Mouse (Mus musculus) lung, embryonic 14.5 days (tissue): ENCODE data around the gene N4bp2. TPM values are rescaled to one million over a fixed set of nuclear protein-coding genes. Genes with fewer than 3 reads are reported as not detected.
A peak's percentile ranks its signal among the peaks of the same experiment; 100 is the strongest.

Source experiments
- ATAC-seq: fragments of 200-750 bp; cut with Nextera tagmentation; 2 replicates; pipeline ENCODE4 v1.8.0; 2017; ENCODE audit warnings: mild to moderate bottlenecking, moderate TSS enrichment, moderate library complexity; ENCODE audit not compliant: insufficient read depth
- DNase-seq: peaks from one replicate; pipeline ENCODE4 v3.0.0-alpha.2; 2015
- H3K27ac ChIP-seq: fragments of 300-500 bp; sonication (generic); 2 replicates; pipeline ENCODE4 v1.5.1; 2014; ENCODE audit warnings: low read depth, mild to moderate bottlenecking, moderate library complexity
- H3K27me3 ChIP-seq: fragments of 300-500 bp; sonication (generic); 2 replicates; pipeline ENCODE4 v1.6.1; 2014; ENCODE audit warnings: low read length, control low read depth; ENCODE audit not compliant: insufficient read depth
- H3K36me3 ChIP-seq: fragments of 300-500 bp; sonication (generic); 2 replicates; pipeline ENCODE4 v1.6.1; 2014; ENCODE audit warnings: control low read depth; ENCODE audit not compliant: insufficient read depth
- H3K4me1 ChIP-seq: fragments of 300-500 bp; sonication (generic); 2 replicates; pipeline ENCODE4 v1.6.1; 2014; ENCODE audit warnings: antibody characterized with exemption, control low read depth; ENCODE audit not compliant: insufficient read depth
- H3K4me2 ChIP-seq: fragments of 300-500 bp; sonication (generic); 2 replicates; pipeline ENCODE4 v1.6.1; 2014; ENCODE audit warnings: mild to moderate bottlenecking
- H3K4me3 ChIP-seq: fragments of 300-500 bp; sonication (generic); 2 replicates; pipeline ENCODE4 v1.5.1; 2014; ENCODE audit warnings: low read depth, low read length
- H3K9ac ChIP-seq: fragments of 300-500 bp; sonication (generic); 2 replicates; pipeline ENCODE4 v1.6.1; 2014
- H3K9me3 ChIP-seq: fragments of 300-500 bp; sonication (generic); 2 replicates; pipeline ENCODE4 v1.6.1; 2016; ENCODE audit warnings: low read depth, low read length, control low read depth
- CTCF ChIP-seq: IDR thresholded peaks from 2 replicates; pipeline ENCODE4 v1.5.1; 2016; ENCODE audit warnings: antibody characterized with exemption, low read depth
- WGBS: fragments of 180-500 bp; shearing (Covaris S2); extraction: QIAGEN DNeasy Blood & Tissue Kit; methylation state at CpG from one replicate; pipeline ENCODE4 v1.1.7; 2014; 5-methylcytosine and 5-hydroxymethylcytosine counted together
- polyA plus RNA-seq: library from polyadenylated mRNA; unstranded; fragments of >200 nt; fragmentation: Nextera tagmentation; extraction: Ambion mirVana; gene quantifications from 2 replicates; pipeline ENCODE4 v1.2.1, GENCODE M21; 2014

Gene N4bp2
- polyA plus RNA-seq, 1 experiment from 2014 or later: 33.2 TPM

DNA sequence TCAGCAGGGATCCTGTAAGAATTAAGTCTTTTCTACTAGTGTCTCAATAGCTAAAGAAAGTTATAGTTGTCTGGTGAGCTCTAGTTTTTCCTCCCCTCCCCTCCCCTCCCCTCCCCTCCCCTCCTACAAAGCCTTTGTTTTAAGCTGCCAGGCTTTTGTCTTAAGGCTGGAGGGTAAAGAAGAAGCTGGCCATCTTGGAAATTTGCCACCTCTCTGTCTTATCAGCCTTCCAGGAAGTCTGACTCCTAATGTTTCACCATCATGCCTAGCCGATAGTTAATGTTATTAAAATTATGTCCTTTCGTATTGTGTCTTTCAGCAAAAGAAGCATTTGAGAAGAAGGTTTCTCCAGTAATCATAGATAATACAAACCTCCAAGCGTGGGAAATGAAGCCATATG is 30.9 kb downstream of the N4bp2 start:
- Histone ChIP-seq H3K27ac (no peak overlapping the region), H3K4me2 (no peak overlapping the region), H3K9ac (no peak overlapping the region), H3K27me3 (no peaks in the 10 kb centered on the region), H3K4me1 (no peaks in the 10 kb centered on the region), H3K4me3 (no peak overlapping the region), H3K36me3 (peaks cover 51% of the 10 kb centered on the region), H3K9me3 (no peaks in the 10 kb centered on the region)
- ATAC-seq (no peak), DNase-seq (peak; percentile 62)
- WGBS: 50% methylated on average over 3 of the region's 3 CpGs
- no peak for TF ChIP-seq CTCF

DNA sequence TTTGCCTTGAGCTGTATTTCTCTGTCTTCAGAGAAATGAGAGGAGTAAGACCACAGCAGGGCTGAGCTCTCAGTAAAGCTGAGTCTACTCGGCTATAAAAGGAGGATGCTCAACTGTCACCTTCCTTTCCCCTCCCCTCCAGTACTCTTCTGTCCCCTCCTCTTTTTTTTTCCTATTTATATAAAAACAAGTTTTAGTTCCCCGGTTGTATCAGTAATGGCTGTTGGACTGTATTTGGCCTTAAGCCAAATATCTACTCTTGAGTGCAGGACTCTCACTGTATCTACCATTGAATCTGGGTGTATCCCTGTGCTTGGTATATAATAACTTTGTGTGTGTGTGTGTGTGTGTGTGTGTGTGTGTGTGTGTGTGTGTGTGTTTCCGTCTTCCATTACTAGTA is 31.4 kb downstream of the N4bp2 start:
- Histone ChIP-seq H3K9ac (no peak overlapping the region), H3K27me3 (no peaks in the 10 kb centered on the region), H3K36me3 (peaks cover 51% of the 10 kb centered on the region), H3K4me1 (no peaks in the 10 kb centered on the region), H3K4me3 (no peak overlapping the region), H3K9me3 (no peaks in the 10 kb centered on the region), H3K27ac (no peak overlapping the region), H3K4me2 (no peak overlapping the region)
- TF ChIP-seq CTCF: no peak
- peak; percentile 19 for DNase-seq
- WGBS: 47% methylated on average over 3 of the region's 3 CpGs
- ATAC-seq: no peak

DNA sequence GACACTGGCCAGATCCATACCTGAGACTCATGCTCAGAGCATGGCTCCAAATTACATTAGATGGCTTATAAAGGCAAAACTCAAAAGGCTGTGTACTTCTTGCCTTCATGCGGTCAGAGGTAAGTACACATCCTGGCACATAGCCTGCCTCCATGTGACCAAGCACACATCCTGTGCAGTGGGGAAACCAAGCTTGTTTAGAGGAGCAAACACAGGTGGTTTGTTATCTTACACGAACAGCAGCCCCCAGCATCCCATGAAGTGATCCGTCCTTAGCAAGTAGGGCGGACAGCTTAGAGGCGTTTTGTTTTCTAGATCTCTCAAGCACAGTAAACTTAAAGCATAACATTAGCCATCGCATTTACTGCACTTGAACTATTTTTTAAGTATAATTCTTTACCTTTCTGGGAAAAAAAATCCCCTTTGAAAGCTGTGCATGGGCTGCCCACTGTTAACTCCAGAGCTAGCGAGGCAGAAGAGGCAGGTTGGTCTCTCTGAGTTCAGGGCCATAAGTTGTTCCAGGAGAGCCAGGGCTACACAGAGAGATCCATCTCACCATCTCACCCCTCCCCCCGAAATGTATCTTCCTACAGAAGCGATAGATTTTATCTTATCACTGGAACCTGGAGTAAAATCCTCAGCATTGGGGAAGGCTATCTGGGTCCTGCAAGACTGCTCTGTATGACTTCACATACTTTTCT is 32.1 kb downstream of the N4bp2 start:
- no peak overlapping the region for H3K4me3 ChIP-seq
- TF ChIP-seq CTCF: no peak
- no peaks in the 10 kb centered on the region for H3K27me3 ChIP-seq
- H3K36me3 ChIP-seq: peaks cover 49% of the 10 kb centered on the region
- 89% methylated on average over 9 of the region's 9 CpGs for WGBS
- H3K9ac ChIP-seq: no peak overlapping the region
- DNase-seq (no peak), ATAC-seq (no peak)
- no peak overlapping the region for H3K27ac ChIP-seq
- no peaks in the 10 kb centered on the region for H3K9me3 ChIP-seq
- H3K4me2 ChIP-seq: no peak overlapping the region
- no peaks in the 10 kb centered on the region for H3K4me1 ChIP-seq

DNA sequence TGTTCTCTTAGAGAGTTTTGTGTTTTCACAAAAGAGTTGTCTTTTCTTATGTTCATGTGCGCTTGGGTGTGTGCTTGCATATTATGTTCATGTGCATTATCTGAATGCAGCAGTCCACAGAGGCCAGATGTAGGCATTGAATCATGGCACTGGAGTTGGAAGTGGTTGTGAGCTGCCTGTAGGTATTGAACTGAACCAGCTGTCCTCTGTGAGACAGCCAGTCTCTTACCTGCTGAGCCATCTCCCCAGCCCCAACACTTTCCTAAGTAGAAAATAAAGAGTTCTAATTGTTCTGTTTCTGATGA is 32.6 kb downstream of the N4bp2 start:
- no peak for ATAC-seq
- Histone ChIP-seq H3K4me3 (no peak overlapping the region), H3K4me2 (no peak overlapping the region), H3K9ac (no peak overlapping the region), H3K27ac (no peak overlapping the region), H3K27me3 (no peaks in the 10 kb centered on the region), H3K9me3 (no peaks in the 10 kb centered on the region), H3K36me3 (peaks cover 45% of the 10 kb centered on the region), H3K4me1 (no peaks in the 10 kb centered on the region)
- TF ChIP-seq CTCF: no peak
- DNase-seq: no peak
- 100% methylated on average over 1 of the region's 1 CpGs for WGBS

DNA sequence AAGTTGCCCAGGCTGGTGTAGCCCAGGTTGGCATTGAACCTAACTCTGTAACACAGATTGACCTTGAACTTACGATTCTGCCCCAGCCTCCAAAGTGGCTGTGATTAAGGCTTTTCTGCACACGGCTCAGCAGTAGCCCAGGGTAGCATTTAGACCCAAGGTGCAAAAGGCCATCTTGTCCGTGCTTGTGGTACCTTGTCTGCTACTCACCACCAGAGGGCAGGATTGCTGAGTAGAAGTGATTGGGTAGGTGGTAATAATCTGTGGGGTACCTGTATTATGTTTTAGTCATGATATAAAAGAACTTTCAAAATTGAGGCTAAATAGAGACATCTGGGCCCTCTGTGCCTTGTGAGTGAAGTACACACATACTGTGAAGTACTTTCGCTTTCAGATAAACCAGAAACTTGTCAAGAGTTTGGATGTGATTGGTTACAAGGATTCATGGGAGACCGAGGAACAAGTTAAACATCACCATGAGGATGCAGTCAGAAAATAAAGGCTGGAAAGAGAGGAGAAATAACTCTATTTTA is 60.3 kb downstream of the N4bp2 start:
- peaks cover 72% of the 10 kb centered on the region for H3K36me3 ChIP-seq
- 69% methylated on average over 5 of the region's 5 CpGs for WGBS
- peak; percentile 74 for TF ChIP-seq CTCF
- no peaks in the 10 kb centered on the region for H3K27me3 ChIP-seq
- H3K9ac ChIP-seq: no peak overlapping the region
- H3K9me3 ChIP-seq: no peaks in the 10 kb centered on the region
- no peak overlapping the region for H3K27ac ChIP-seq
- DNase-seq (peak; percentile 49), ATAC-seq (no peak)
- no peak overlapping the region for H3K4me2 ChIP-seq
- H3K4me1 ChIP-seq: no peaks in the 10 kb centered on the region
- H3K4me3 ChIP-seq: no peak overlapping the region

DNA sequence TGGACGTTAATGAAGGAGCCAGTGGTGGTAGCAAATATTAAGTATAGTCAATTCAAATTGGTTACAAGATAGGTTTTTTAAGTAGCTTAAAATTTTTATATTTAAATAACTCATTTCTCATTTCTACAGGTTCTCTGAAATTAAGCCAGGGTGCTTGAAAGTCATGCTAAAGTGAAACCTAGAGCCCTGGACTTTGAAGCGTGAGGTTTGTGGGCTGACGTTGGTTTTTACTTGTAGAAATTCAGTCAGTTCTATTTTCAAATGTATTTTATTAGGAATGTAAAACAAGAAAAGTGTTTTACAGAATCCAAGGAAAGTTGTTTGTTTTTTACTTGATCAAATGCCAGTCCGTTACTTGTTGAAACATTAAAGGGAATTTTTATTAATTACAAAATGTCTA is 63.2 kb downstream of the N4bp2 start:
- no peak for ATAC-seq
- H3K4me2 ChIP-seq: no peak overlapping the region
- no peak overlapping the region for H3K27ac ChIP-seq
- no peaks in the 10 kb centered on the region for H3K27me3 ChIP-seq
- H3K36me3 ChIP-seq: peaks cover 51% of the 10 kb centered on the region
- no peak overlapping the region for H3K4me3 ChIP-seq
- no peak for TF ChIP-seq CTCF
- H3K9me3 ChIP-seq: no peaks in the 10 kb centered on the region
- WGBS: 93% methylated on average over 4 of the region's 4 CpGs
- no peaks in the 10 kb centered on the region for H3K4me1 ChIP-seq
- H3K9ac ChIP-seq: no peak overlapping the region
- no peak for DNase-seq

DNA sequence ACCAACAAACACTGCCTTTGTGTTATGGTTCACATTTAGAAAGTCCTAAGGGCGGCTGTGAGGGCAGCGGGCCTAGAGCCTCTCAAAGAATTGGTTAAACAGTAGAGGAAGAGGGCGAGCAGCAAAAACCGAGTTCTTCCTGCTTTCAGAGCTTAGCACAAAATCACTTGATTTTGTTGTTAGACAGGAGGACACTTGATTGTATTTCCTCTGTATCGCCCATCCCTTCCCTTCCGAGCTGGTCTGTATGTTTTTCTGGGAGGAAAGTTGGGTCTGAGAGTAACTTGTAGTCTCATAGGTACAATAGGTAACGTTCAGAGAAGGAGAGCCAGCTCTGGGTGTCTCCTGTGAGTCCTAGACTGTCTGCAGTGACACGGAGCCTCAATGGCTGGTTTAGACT is 63.8 kb downstream of the N4bp2 start:
- no peaks in the 10 kb centered on the region for H3K4me1 ChIP-seq
- no peaks in the 10 kb centered on the region for H3K9me3 ChIP-seq
- peaks cover 45% of the 10 kb centered on the region for H3K36me3 ChIP-seq
- no peak for ATAC-seq
- TF ChIP-seq CTCF: no peak
- H3K4me2 ChIP-seq: no peak overlapping the region
- no peak overlapping the region for H3K4me3 ChIP-seq
- H3K27ac ChIP-seq: no peak overlapping the region
- no peaks in the 10 kb centered on the region for H3K27me3 ChIP-seq
- DNase-seq: no peak
- WGBS: 90% methylated on average over 8 of the region's 8 CpGs
- H3K9ac ChIP-seq: no peak overlapping the region
